Mouse (Mus musculus): ENCODE data around the gene Etnk2.

Gene Etnk2

DNA sequence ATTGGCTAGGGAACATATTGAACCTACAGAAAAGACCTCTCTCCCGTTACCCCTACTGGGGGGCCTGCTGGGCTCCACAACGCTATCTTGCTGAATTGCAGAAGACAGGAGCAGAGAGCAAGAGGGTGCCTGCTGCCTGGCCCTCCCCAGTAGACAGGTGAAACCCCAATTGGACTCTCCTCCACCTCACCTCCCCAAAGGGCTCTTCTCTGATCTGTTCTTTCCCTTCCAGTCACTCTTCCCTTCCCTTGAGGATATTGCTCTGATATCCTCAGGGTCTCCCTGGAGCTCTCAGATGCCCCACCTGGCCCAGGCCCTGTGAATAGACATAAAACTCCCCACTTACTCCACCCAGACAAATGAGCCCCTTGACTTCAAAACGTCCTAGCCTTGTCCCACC, 53.7 kb downstream of the Etnk2 start:
- DNase-seq (ENCODE audit: low spot score in 2 of 2), result no peak

- DNase-seq (ENCODE audit: low spot score in 2 of 2), result no peak
Observed at GRCm38 (mm10) chr1:133417539-133417938, 54.2 kb downstream of the Etnk2 start.

GRCm38 (mm10) chr1:133418164-133418800, 54.9 kb downstream of the Etnk2 start:
- no peak for DNase-seq (ENCODE audit: low spot score in 2 of 2)

DNA sequence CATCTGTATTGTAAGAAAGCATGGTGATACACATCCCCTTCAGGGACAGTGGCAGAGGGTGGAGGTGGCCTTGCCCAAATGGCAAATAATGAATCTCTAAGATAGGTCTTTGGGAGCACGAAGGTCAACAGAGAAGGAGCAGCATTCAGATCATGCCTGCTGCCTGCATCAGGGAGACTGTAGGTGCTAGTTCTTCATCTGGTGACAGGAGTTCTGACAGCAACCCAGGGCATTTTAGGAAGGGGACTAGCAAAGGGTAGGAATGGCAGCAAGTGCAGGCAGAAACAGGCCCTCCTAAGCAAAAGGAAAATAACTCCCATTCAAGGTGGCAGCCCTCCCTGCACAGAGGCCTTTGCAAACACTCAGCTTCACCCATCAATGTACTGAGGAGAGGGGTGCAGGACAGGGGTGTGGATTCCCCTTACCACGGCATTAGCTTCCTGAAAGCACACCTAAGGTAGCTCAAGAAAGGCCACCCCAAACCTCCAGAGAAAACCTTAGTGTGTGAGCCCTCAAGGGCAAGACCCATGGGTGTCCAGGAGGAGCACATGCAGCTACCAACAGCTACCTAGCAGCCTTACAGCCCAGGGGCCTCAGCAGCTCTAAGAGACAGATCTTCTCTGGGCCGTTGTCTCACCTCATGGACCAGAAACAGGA, 55.9 kb downstream of the Etnk2 start:
- no peak for DNase-seq (ENCODE audit: low spot score in 2 of 2)

DNA sequence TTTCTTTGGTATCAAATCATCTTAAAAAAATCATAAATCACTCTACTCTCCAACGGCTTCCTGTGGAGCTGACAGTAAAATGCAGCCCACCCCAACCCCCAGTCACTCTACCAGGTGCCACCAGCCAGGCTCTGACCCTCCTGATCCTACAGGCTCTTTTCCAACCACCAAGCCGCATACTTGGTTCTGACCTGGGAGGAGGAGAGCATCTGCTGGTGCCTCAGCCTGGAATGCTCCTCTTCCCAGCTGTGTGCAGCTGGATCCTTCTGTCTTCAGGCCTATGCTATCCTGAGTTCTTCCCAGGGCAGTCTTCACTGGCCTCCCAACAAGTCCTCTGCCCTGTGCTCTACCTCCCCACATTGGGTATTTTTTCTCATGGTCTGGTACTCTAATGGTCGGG, 57.1 kb downstream of the Etnk2 start:
- DNase-seq (ENCODE audit: low spot score in 2 of 2), result no peak

DNA sequence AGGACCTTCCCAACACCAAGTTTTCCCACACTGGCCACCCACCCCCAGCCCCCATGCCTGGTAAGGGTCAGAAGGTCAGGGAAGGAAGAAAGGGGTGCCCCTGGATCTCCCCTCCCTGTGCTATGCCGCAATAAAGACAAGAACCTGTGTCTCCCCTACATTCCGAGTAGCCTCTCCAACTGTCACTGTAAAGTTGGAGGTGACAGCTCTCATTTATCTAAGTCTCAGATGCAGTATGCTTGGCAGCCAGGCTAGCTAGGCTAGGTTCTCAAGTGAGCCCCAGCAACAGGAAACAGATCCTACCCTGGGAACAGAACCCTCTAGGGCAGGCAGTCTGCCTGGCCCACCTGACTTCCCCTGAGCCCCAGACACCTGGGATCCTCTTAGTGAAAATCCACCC, 57.7 kb downstream of the Etnk2 start:
- DNase-seq (ENCODE audit: low spot score in 2 of 2), result no peak

- DNase-seq (ENCODE audit: low spot score in 2 of 2), result no peak
Observed at GRCm38 (mm10) chr1:133421975-133422570, 58.7 kb downstream of the Etnk2 start.

GRCm38 (mm10) chr1:133422615-133423161, 59.3 kb downstream of the Etnk2 start:
- DNase-seq (ENCODE audit: low spot score in 2 of 2), result no peak

DNA sequence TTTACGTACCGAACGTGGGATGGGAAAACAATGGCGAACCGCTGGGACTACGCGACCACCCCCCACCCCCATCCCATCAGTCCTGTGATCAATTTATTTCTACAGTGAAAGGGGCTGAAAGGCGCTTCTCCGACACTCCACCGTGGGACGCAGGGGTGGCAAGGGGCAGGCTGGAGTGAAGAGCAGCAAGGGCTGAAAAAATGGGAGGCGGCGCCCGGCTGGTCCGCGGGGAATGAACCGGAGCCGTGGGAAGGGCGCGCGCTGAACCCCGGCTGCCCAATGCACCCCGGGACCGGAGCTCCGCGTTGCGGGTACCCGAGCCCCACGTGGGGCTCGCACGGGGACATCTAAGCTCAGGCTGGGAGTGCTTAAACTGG, 59.8 kb downstream of the Etnk2 start:
- DNase-seq (ENCODE audit: low spot score in 2 of 2), result no peak

DNA sequence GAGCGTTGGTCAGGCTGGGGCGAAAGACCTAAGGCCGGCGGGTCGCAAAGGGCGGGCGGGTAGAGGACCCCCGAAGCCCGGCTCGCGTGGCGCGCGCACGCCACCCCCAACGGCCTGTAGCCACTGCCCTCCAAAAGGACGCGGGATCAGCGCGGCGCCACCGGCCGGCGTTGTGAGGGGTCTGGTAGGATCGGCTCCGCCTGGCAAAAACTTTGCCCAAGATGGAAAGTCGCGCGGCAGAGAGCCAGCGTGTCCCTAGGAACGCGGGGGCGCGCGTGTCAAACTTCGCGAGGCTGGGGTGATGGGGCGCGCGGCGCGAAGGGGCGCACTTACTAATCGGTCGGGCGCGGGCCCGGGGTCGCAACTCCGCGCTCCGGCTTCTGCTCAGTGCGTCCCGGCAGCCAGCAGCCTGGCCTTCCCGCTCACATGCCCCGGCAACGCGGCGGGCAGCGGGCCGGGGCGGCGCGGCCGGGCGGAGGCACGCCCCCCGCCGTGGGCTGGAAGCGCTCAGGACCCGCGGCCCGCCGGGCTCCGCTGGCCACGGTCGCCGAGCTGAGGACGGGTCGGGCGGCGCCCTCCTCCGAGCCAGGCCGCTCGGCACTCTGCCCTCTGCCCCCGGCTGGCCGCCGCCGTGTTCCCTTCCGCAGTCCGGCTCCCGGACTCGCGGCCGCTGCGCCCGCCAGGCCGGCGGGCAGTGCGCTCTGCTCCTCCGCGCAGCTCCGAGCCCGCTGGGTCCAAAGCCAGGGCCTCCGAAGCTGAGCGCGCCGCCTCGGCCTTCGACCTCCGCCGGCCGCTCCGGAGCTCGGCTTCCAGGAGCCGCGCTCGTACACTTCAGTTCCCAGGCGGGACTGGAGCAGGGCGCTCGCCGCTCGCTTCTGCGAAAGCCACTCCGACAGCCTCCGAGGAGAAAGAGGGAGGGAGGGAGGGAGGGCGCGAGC, 60.4 kb downstream of the Etnk2 start, which contains the start of gene Sox13:
TSS of gene Sox13 (minus strand) at position 835 of the 938 bp plus-strand sequence.
- DNase-seq (ENCODE audit: low spot score in 2 of 2), result no peak

- DNase-seq (ENCODE audit: low spot score in 2 of 2), result no peak
Observed at GRCm38 (mm10) chr1:133424547-133425140, 61.3 kb downstream of the Etnk2 start.
